Mouse (Mus musculus): Measurements from ENCODE around the gene Prss33.

DNA sequence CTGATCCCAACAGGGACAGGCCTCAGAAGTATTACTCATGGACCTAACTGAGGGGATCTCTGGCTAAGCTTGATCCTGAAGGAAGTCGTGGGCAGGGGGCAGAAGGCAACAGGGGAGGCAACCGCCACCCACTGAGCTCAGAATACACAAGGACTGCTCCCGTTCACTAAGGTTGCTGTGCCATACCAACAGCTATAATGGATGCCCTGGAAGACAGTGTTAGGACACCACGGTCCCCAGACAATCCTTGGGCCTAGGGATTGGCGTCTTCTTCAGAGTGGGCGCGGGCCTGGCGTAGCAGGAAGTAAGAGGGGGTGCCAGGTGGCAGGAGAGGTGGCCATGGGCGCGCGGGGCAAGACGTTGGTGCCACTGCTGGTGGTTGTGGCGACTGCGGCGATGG lies 31.9 kb upstream of the Prss33 start, which contains the start of gene Prss21:
- TF ChIP-seq CTCF (conservative IDR thresholded peaks at IDR 0.05; ENCODE audit: low read length) (no peak), NANOG (IDR thresholded peaks at IDR 0.05; ENCODE audit: borderline replicate concordance, low read length) (no peak), POU5F1 (IDR thresholded peaks at IDR 0.05; ENCODE audit: borderline replicate concordance, low read length) (no peak)

All from E14TG2a.4 (cell line).